Mouse (Mus musculus) T-helper 17 cell (primary cell): ENCODE results near the gene Cdk5r2.
"Not testable (repeated sequence)": the region's sequence is repeated elsewhere in the genome, so short reads cannot be mapped to it uniquely, and the experiment has no call there.

Experiments used
- in situ Hi-C, 2 experiments: fragments of 300-600 bp; cut with MboI, MseI; formaldehyde crosslinking; loops; 1 replicate in 1 of 2; 2 replicates in 1 of 2; pipeline ENCODE4 v1.15.1; 2025; ENCODE audit warnings: high pct_unique_total_duplicates in 2 of 2

Cdk5r2 gene

GRCm38 (mm10) chr1:74854306-74855056 is at the start of gene Cdk5r2:
TSS of gene Cdk5r2 (plus strand) at chr1:74854934.
- in situ Hi-C loops = loop anchor here in 1 of 2 experiments (10.0 kb wide), 1 partner anchor 270 kb away; the partner anchor contains the start of gene Nhej1

GRCm38 (mm10) chr1:74805340-74805835 is 49.3 kb upstream of the Cdk5r2 start:
- in situ Hi-C loops = loop anchor here in 1 of 2 experiments (5.0 kb wide), 2 partner anchors 33 to 332 kb away; partner anchors contain the start of gene Wnt6

- in situ Hi-C loops = loop anchor here in 1 of 2 experiments (5.0 kb wide), 2 partner anchors 34 to 331 kb away; partner anchors contain the start of gene Wnt6
These were observed 48.9 kb upstream of the Cdk5r2 start for GRCm38 (mm10) chr1:74805843-74806242.

GRCm38 (mm10) chr1:74806360-74807311 is 48.1 kb upstream of the Cdk5r2 start:
- in situ Hi-C loops = loop anchor here in 1 of 2 experiments (5.0 kb wide), 2 partner anchors 34 to 331 kb away; partner anchors contain the start of gene Wnt6

GRCm38 (mm10) chr1:74807551-74808071 is 47.1 kb upstream of the Cdk5r2 start:
- in situ Hi-C loops = loop anchor here in 1 of 2 experiments (5.0 kb wide), 2 partner anchors 35 to 330 kb away; partner anchors contain the start of gene Wnt6

- in situ Hi-C loops = loop anchor here in 1 of 2 experiments (5.0 kb wide), 2 partner anchors 36 to 329 kb away; partner anchors contain the start of gene Wnt6
These were observed 46.7 kb upstream of the Cdk5r2 start for GRCm38 (mm10) chr1:74808078-74808477.

- in situ Hi-C loops = loop anchor here in 1 of 2 experiments (5.0 kb wide), 2 partner anchors 37 to 328 kb away; partner anchors contain the start of gene Wnt6
These were observed 45.7 kb upstream of the Cdk5r2 start for GRCm38 (mm10) chr1:74809007-74809406.

- in situ Hi-C loops = loop anchor here in 1 of 2 experiments (5.0 kb wide), 1 partner anchor 317 kb away; the partner anchor contains the start of gene Slc23a3
These were observed 39.6 kb upstream of the Cdk5r2 start for GRCm38 (mm10) chr1:74814931-74815647.

GRCm38 (mm10) chr1:74815965-74816364 is 38.8 kb upstream of the Cdk5r2 start:
- in situ Hi-C loops = loop anchor here in 1 of 2 experiments (5.0 kb wide), 1 partner anchor 316 kb away; the partner anchor contains the start of gene Slc23a3

GRCm38 (mm10) chr1:74816612-74817199 is 38.0 kb upstream of the Cdk5r2 start:
- in situ Hi-C loops = loop anchor here in 1 of 2 experiments (5.0 kb wide), 1 partner anchor 316 kb away; the partner anchor contains the start of gene Slc23a3

- in situ Hi-C loops = loop anchor here in 1 of 2 experiments (5.0 kb wide), 1 partner anchor 315 kb away; the partner anchor contains the start of gene Slc23a3
These were observed 37.5 kb upstream of the Cdk5r2 start for GRCm38 (mm10) chr1:74817219-74817618.

GRCm38 (mm10) chr1:74818509-74818908 is 36.2 kb upstream of the Cdk5r2 start:
- in situ Hi-C loops = loop anchor here in 1 of 2 experiments (5.0 kb wide), 1 partner anchor 314 kb away; the partner anchor contains the start of gene Slc23a3

- in situ Hi-C loops = not testable (repeated sequence)
These were observed 31.1 kb upstream of the Cdk5r2 start for GRCm38 (mm10) chr1:74823598-74823997.

GRCm38 (mm10) chr1:74824518-74825302 is 30.0 kb upstream of the Cdk5r2 start:
- in situ Hi-C loops = no loop called here

GRCm38 (mm10) chr1:74830061-74830460 is 24.7 kb upstream of the Cdk5r2 start:
- in situ Hi-C loops = no loop called here

- in situ Hi-C loops = no loop called here
These were observed 21.5 kb upstream of the Cdk5r2 start for GRCm38 (mm10) chr1:74833255-74833654.

GRCm38 (mm10) chr1:74843090-74843489 is 11.6 kb upstream of the Cdk5r2 start:
- in situ Hi-C loops = no loop called here

- in situ Hi-C loops = no loop called here
These were observed 8.4 kb upstream of the Cdk5r2 start for GRCm38 (mm10) chr1:74846341-74846740.

GRCm38 (mm10) chr1:74848946-74849345 is 5.8 kb upstream of the Cdk5r2 start:
- in situ Hi-C loops = no loop called here
